8 mouse cellular contexts compared by ENCODE assay signal in the genomic region with DNA sequence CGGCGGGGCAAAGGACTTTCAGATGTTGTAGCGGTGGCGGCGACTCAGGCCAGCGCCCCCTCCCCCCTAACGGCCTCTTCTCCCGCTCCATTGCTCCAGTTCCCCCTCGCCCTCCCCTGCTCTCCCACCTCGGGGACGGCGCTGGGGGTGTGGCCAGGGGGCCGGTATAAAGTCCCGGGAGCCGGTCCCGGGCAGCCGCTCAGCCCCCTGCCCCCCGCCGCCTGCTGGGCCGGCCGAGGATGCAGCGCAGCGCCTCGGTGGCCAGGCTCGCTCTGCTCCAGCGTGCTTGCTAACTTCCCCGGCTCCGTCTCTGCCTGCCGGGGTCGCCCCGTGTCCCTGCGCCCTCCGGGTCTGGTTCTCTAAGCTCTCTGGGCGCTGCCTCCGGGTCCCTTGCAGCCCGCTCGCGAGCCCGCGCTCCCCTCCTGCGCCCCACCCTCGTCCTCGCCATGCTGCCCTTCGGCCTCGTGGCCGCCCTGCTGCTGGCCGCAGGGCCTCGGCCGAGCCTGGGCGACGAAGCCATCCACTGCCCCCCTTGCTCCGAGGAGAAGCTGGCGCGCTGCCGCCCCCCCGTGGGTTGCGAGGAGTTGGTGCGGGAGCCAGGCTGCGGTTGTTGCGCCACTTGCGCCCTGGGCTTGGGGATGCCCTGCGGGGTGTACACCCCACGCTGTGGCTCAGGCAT. TPM values are rescaled to one million over a fixed set of nuclear protein-coding genes. Genes with fewer than 3 reads are reported as not detected.
DNase-seq lines count a peak whose midpoint lies in the region; TF ChIP-seq lines count a peak whose summit lies in the region.

Igfbp4 (plus strand) TSS at position 194 of the 679 bp plus-strand sequence.

- H3K4me3 ChIP-seq in bone marrow macrophage, adult 2 months (ENCODE audit: insufficient read depth, low read length), result peak within 1 kb of the TSS; percentile 80
- H3K4me3 ChIP-seq in hindbrain, embryonic 10.5 days, result peak within 1 kb of the TSS; percentile 80

- H3K9me3 ChIP-seq in hindbrain, embryonic 10.5 days, result no peaks in the 10 kb centered on the region

- peak within 1 kb of the TSS; percentile 99 for H3K27ac ChIP-seq in bone marrow macrophage, adult 2 months (ENCODE audit: insufficient read depth, low read depth, low read length)
- H3K27ac ChIP-seq in hindbrain, embryonic 10.5 days, result peak within 1 kb of the TSS; percentile 98

- no peak for TF ChIP-seq CTCF in bone marrow macrophage, adult 2 months (IDR thresholded peaks at IDR 0.05; ENCODE audit: low read depth, low read length)

- peak; percentile 66 for DNase-seq in Muller cell, postnatal 12 days (ENCODE audit: inconsistent ontology term)
- peak; percentile 20 to 34 for DNase-seq in frontal cortex, postnatal 25 days (ENCODE audit: low spot score in 2 of 2)
- peak; percentile 86 for DNase-seq in hindbrain, embryonic 10.5 days (ENCODE audit: low spot score)
- DNase-seq in layer of hippocampus, postnatal 25 days (ENCODE audit: extremely low spot score in 1 of 2, low spot score in 1 of 2), result peak in 1 of 2 experiments; percentile 52
- peak; percentile 55 for DNase-seq in lung, postnatal 25 days (ENCODE audit: low spot score)
- DNase-seq in ovary, postnatal 36 days (ENCODE audit: low spot score), result peak; percentile 78
- DNase-seq in adipocyte (ENCODE audit: low spot score), result no peak

- no peaks in the 10 kb centered on the region for H3K27me3 ChIP-seq in hindbrain, embryonic 10.5 days (ENCODE audit: insufficient read depth, poor library complexity, severe bottlenecking)

- WGBS in hindbrain, embryonic 10.5 days, result under 1% methylated on average over 63 of the region's 63 CpGs

- peaks cover 18% of the 10 kb centered on the region for H3K4me1 ChIP-seq in bone marrow macrophage, adult 2 months (ENCODE audit: control insufficient read depth, insufficient read depth, low read length)
- peaks cover 75% of the 10 kb centered on the region for H3K4me1 ChIP-seq in hindbrain, embryonic 10.5 days (replicated peaks)

- TF ChIP-seq POLR2A in bone marrow macrophage, adult 2 months (IDR thresholded peaks at IDR 0.05; ENCODE audit: borderline replicate concordance, low read depth, low read length), result no peak

- peaks cover 23% of the 10 kb centered on the region for H3K36me3 ChIP-seq in hindbrain, embryonic 10.5 days

RNA-seq across cellular contexts. Expression of gene Igfbp4, which starts in this region (rescaled TPM):
- polyA plus RNA-seq in bone marrow macrophage, adult 2 months (2012; ENCODE audit: insufficient read depth, insufficient read length, missing spikeins), result 372 and 390 TPM in 2 replicates
- polyA plus RNA-seq in hindbrain, embryonic 10.5 days (2016; fragmentation: Nextera tagmentation; extraction: Ambion mirVana), result 424 and 437 TPM in 2 replicates
- total RNA-seq in layer of hippocampus, postnatal 25 days (2021), result 10 to 100 TPM; 86.1 to 94.9 TPM
